Mouse (Mus musculus) forebrain, embryonic 11.5 days (tissue): Measurements from ENCODE around the gene Ptges. TPM values are rescaled to one million over a fixed set of nuclear protein-coding genes. Genes with fewer than 3 reads are reported as not detected.
A peak's percentile ranks its signal among the peaks of the same experiment; 100 is the strongest.

Source experiments
- ATAC-seq: fragments of 200-750 bp; cut with Nextera tagmentation; replicated peaks from 2 replicates; pipeline ENCODE4 v1.8.0; 2017; ENCODE audit warnings: moderate TSS enrichment; ENCODE audit not compliant: low FRiP score
- DNase-seq: peaks from one replicate; pipeline ENCODE4 v3.0.0-alpha.2; 2017; ENCODE audit warnings: low spot score
- H3K27ac ChIP-seq: fragments of 300-500 bp; sonication (generic); 2 replicates; pipeline ENCODE4 v1.5.1; 2014; ENCODE audit warnings: low read depth, low read length
- H3K27me3 ChIP-seq: fragments of 300-500 bp; sonication (generic); 2 replicates; pipeline ENCODE4 v1.6.1; 2014; ENCODE audit warnings: mild to moderate bottlenecking, low read length, mixed read lengths; ENCODE audit not compliant: control insufficient read depth, insufficient read depth
- H3K36me3 ChIP-seq: fragments of 300-500 bp; sonication (generic); 2 replicates; pipeline ENCODE4 v1.6.1; 2014; ENCODE audit warnings: mild to moderate bottlenecking, low read length, moderate library complexity, mixed read lengths; ENCODE audit not compliant: control insufficient read depth, insufficient read depth
- H3K4me1 ChIP-seq: fragments of 300-500 bp; sonication (generic); replicated peaks from 2 replicates; pipeline ENCODE4 v1.6.1; 2014; ENCODE audit warnings: low read length, mixed read lengths; ENCODE audit not compliant: control insufficient read depth, insufficient read depth
- H3K4me2 ChIP-seq: fragments of 300-500 bp; sonication (generic); 2 replicates; pipeline ENCODE4 v1.6.1; 2014; ENCODE audit warnings: low read depth, mild to moderate bottlenecking, low read length, moderate library complexity, mixed read lengths; ENCODE audit not compliant: severe bottlenecking
- H3K4me3 ChIP-seq: fragments of 300-500 bp; sonication (generic); 2 replicates; pipeline ENCODE4 v1.5.1; 2014; ENCODE audit warnings: low read depth, low read length
- H3K9ac ChIP-seq: fragments of 300-500 bp; sonication (generic); 2 replicates; pipeline ENCODE4 v1.6.1; 2014; ENCODE audit warnings: low read length
- H3K9me3 ChIP-seq: fragments of 300-500 bp; sonication (generic); 2 replicates; pipeline ENCODE4 v1.6.1; 2016; ENCODE audit warnings: low read length, mixed read lengths; ENCODE audit not compliant: control insufficient read depth
- WGBS: fragments of 180-500 bp; shearing (Covaris S2); extraction: QIAGEN DNeasy Blood & Tissue Kit; methylation state at CpG from one replicate; pipeline ENCODE4 v1.1.7; 2014; 5-methylcytosine and 5-hydroxymethylcytosine counted together
- polyA plus RNA-seq: library from polyadenylated mRNA; unstranded; fragments of >200 nt; fragmentation: Nextera tagmentation; extraction: Ambion mirVana; gene quantifications from 2 replicates; pipeline ENCODE4 v1.2.1, GENCODE M21; 2014

Ptges gene
- polyA plus RNA-seq, 1 experiment from 2014 or later: 5.5 TPM

GRCm38 (mm10) chr2:30846236-30846635 lies 83.4 kb downstream of the Ptges start:
- no peaks in the 10 kb centered on the region for H3K36me3 ChIP-seq
- no peaks in the 10 kb centered on the region for H3K9me3 ChIP-seq
- peak overlapping the region; percentile 62; the same call in 1 of the 2 replicates for H3K4me3 ChIP-seq
- WGBS: 79% methylated on average over 8 of the region's 8 CpGs
- ATAC-seq (no peak), DNase-seq (no peak)
- no peak overlapping the region for H3K27ac ChIP-seq
- peaks cover 4% of the 10 kb centered on the region; the same call in 1 of the 2 replicates for H3K4me1 ChIP-seq
- H3K27me3 ChIP-seq: peaks cover 19% of the 10 kb centered on the region
- peak overlapping the region; percentile 80; the same call in 1 of the 2 replicates for H3K4me2 ChIP-seq
- H3K9ac ChIP-seq: no peak overlapping the region

GRCm38 (mm10) chr2:30845152-30846070 lies 84.3 kb downstream of the Ptges start:
- Histone ChIP-seq H3K9me3 (no peaks in the 10 kb centered on the region), H3K4me1 (peaks cover 4% of the 10 kb centered on the region; the same call in 1 of the 2 replicates), H3K4me2 (peak overlapping the region; percentile 80), H3K36me3 (no peaks in the 10 kb centered on the region), H3K27me3 (peaks cover 19% of the 10 kb centered on the region), H3K4me3 (peak overlapping the region; percentile 62), H3K9ac (peak overlapping the region; percentile 68), H3K27ac (no peak overlapping the region)
- DNase-seq: no peak
- WGBS: under 1% methylated on average over 75 of the region's 80 CpGs
- ATAC-seq: 0 out of 2 replicates have a peak, but pooled peaks have one; percentile 30

GRCm38 (mm10) chr2:30842615-30843014 lies 87.0 kb downstream of the Ptges start:
- H3K9me3 ChIP-seq: no peaks in the 10 kb centered on the region
- ATAC-seq (no peak), DNase-seq (no peak)
- whole genome bisulfite sequencing: 52% methylated on average over 10 of the region's 10 CpGs
- H3K36me3 ChIP-seq: no peaks in the 10 kb centered on the region
- peaks cover 4% of the 10 kb centered on the region; the same call in 1 of the 2 replicates for H3K4me1 ChIP-seq
- no peak overlapping the region for H3K4me3 ChIP-seq
- no peak overlapping the region for H3K27ac ChIP-seq
- H3K9ac ChIP-seq: no peak overlapping the region
- peaks cover 19% of the 10 kb centered on the region for H3K27me3 ChIP-seq
- no peak overlapping the region for H3K4me2 ChIP-seq

Other genes starting within 250 kb of the Ptges start
- 4.2 and 4.6 TPM in 2 replicates for gene 1700001O22Rik, start 126.2 kb downstream of the Ptges start, polyA plus RNA-seq
- 102 and 118 TPM in 2 replicates for gene Ntmt1, start 122.0 kb downstream of the Ptges start, polyA plus RNA-seq
- gene Asb6, start 99.5 kb downstream of the Ptges start, polyA plus RNA-seq: 41.9 and 42.5 TPM in 2 replicates
- gene Prrx2, start 94.9 kb downstream of the Ptges start, polyA plus RNA-seq: 30.8 and 33.6 TPM in 2 replicates
- gene Tor1b, start 23.1 kb upstream of the Ptges start, polyA plus RNA-seq: 24.9 and 25.7 TPM in 2 replicates
- gene Tor1a, start 38.1 kb upstream of the Ptges start, polyA plus RNA-seq: 85.1 and 95.9 TPM in 2 replicates
- gene BC005624, start 52.3 kb upstream of the Ptges start, polyA plus RNA-seq: 59.7 and 63.6 TPM in 2 replicates
- 17.7 and 21.3 TPM in 2 replicates for gene Usp20, start 52.4 kb upstream of the Ptges start, polyA plus RNA-seq
- 15.9 and 17.3 TPM in 2 replicates for gene Fnbp1, start 212.1 kb upstream of the Ptges start, polyA plus RNA-seq
- gene Gpr107, start 222.5 kb upstream of the Ptges start, polyA plus RNA-seq: 30.7 and 32.2 TPM in 2 replicates